Comparison of ENCODE assay signal across 19 mouse cellular contexts in the genomic region with DNA sequence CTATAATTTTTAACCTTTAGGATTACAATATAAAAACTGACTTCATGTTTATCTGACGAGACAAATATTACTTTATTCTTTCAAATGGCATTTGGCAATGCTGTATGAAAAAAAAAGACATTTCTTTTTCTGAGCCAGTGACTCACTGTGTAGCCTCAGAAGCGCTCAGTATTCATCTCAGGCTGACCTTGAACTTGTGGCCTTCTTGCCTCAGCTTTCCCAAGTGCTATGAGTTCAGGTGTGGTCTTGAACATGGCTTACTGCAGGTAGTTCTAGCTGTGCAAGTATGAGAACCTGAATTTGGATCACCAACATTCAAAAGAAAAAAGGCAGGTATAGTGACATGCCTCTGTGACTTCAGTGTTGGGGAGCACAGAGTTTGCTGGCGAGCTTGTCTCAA. TPM values are rescaled to one million over a fixed set of nuclear protein-coding genes. Genes with fewer than 3 reads are reported as not detected.
DNase-seq lines count a peak whose midpoint lies in the region; ATAC-seq and TF ChIP-seq lines count a peak whose summit lies in the region.
"Had no signal": no experiment of that assay in that cellular context is flagged by ENCODE, and none has a peak within 500 bp of the region (broad histone marks: within the 10 kb centered on the region; RNA-seq: fewer than 3 reads in every experiment).

No protein-coding gene starts in this region.

- no peaks in the 10 kb centered on the region for H3K9me3 ChIP-seq in intestine, postnatal 0 days (ENCODE audit: control insufficient read depth)
- no peaks in the 10 kb centered on the region for H3K9me3 ChIP-seq in intestine, embryonic 15.5 days
- no peaks in the 10 kb centered on the region for H3K9me3 ChIP-seq in megakaryocyte, embryonic 14.5 days
- H3K9me3 ChIP-seq: embryonic facial prominence, embryonic 10.5 days; forebrain, embryonic 15.5 days; hindbrain, embryonic 15.5 days had no signal

- H3K4me2 ChIP-seq in intestine, postnatal 0 days (replicated peaks; ENCODE audit: low read depth): peak overlapping the region; percentile 81
- H3K4me2 ChIP-seq in intestine, embryonic 15.5 days (replicated peaks): no peak overlapping the region

- H3K27ac ChIP-seq in intestine, postnatal 0 days (ENCODE audit: low read depth, low read length): no peak overlapping the region
- no peak overlapping the region for H3K27ac ChIP-seq in intestine, embryonic 15.5 days
- H3K27ac ChIP-seq: embryonic facial prominence, embryonic 10.5 days; forebrain, embryonic 15.5 days; hindbrain, embryonic 15.5 days had no signal

- no peak for TF ChIP-seq CTCF in intestine, postnatal 0 days (IDR thresholded peaks at IDR 0.05; ENCODE audit: low read depth)

- H3K36me3 ChIP-seq in intestine, postnatal 0 days (ENCODE audit: control insufficient read depth, insufficient read depth): peaks cover 36% of the 10 kb centered on the region
- H3K36me3 ChIP-seq in intestine, embryonic 15.5 days: 0 out of 2 replicates have a peak, but pooled peaks cover 2% of the 10 kb centered on the region
- peaks cover 54% of the 10 kb centered on the region for H3K36me3 ChIP-seq in megakaryocyte, embryonic 14.5 days (replicated peaks; ENCODE audit: low read length)
- H3K36me3 ChIP-seq: forebrain, embryonic 15.5 days; hindbrain, embryonic 15.5 days had no signal

- H3K27me3 ChIP-seq in intestine, postnatal 0 days (replicated peaks; ENCODE audit: control insufficient read depth, insufficient read depth, low read length): no peaks in the 10 kb centered on the region
- no peaks in the 10 kb centered on the region for H3K27me3 ChIP-seq in intestine, embryonic 15.5 days (replicated peaks)
- no peaks in the 10 kb centered on the region for H3K27me3 ChIP-seq in megakaryocyte, embryonic 14.5 days (replicated peaks)
- H3K27me3 ChIP-seq: forebrain, embryonic 15.5 days had no signal

- 85% methylated on average over 3 of the region's 3 CpGs for WGBS in intestine, postnatal 0 days
- 82% methylated on average over 3 of the region's 3 CpGs for WGBS in intestine, embryonic 15.5 days

- H3K4me1 ChIP-seq in intestine, postnatal 0 days (replicated peaks; ENCODE audit: control insufficient read depth, insufficient read depth, low read length): 0 out of 2 replicates have a peak, but pooled peaks cover 4% of the 10 kb centered on the region
- no peaks in the 10 kb centered on the region for H3K4me1 ChIP-seq in intestine, embryonic 15.5 days (replicated peaks)
- peaks cover 53% of the 10 kb centered on the region for H3K4me1 ChIP-seq in megakaryocyte, embryonic 14.5 days

- ATAC-seq in intestine, postnatal 0 days: no peak
- ATAC-seq in intestine, embryonic 15.5 days: no peak
- no peak for ATAC-seq in megakaryocyte, adult 5-6 weeks (ENCODE audit: poor library complexity, severe bottlenecking)
- ATAC-seq: forebrain, embryonic 15.5 days had no signal

- no peak overlapping the region for H3K4me3 ChIP-seq in intestine, postnatal 0 days (ENCODE audit: low read depth, low read length)
- no peak overlapping the region for H3K4me3 ChIP-seq in intestine, embryonic 15.5 days (replicated peaks)
- H3K4me3 ChIP-seq in megakaryocyte, embryonic 14.5 days (replicated peaks): peak overlapping the region; percentile 31

- H3K9ac ChIP-seq in intestine, postnatal 0 days (ENCODE audit: low read depth, low read length): no peak overlapping the region
- no peak overlapping the region for H3K9ac ChIP-seq in intestine, embryonic 15.5 days
- H3K9ac ChIP-seq: forebrain, embryonic 15.5 days; hindbrain, embryonic 15.5 days had no signal

- peak; percentile 30 for DNase-seq in adrenal gland, adult 2 months
- DNase-seq in adrenal gland, postnatal 25 days: no peak
- DNase-seq in layer of hippocampus, adult 9-10 months (ENCODE audit: low spot score): no peak
- DNase-seq: adrenal gland, postnatal 36 days; cerebellum, adult 11 months; cerebellum, postnatal 10 days; kidney, adult 18-20 months; kidney, postnatal 14 days; lung, postnatal 10 days; midbrain, embryonic 14.5 days; right cerebral cortex, postnatal 14 days; thymus, postnatal 25 days had no signal

RNA-seq across cellular contexts. Expression of a gene that starts 1.8 kb away (rescaled TPM):
- total RNA-seq in adrenal gland, adult 2 months (2021): 100 to 1,000 TPM in 1 of 2 experiments, 10 to 100 TPM in 1; 79.2 to 131 TPM
- polyA plus RNA-seq in adrenal gland, adult 2 months (2012; rRNA removed): 97.2 and 127 TPM in 2 replicates
- 68.7 and 94.5 TPM in 2 replicates for total RNA-seq in adrenal gland, postnatal 25 days (2021)
- 62.6 and 67.2 TPM in 2 replicates for polyA plus RNA-seq in intestine, postnatal 0 days (2015; fragmentation: Nextera tagmentation; extraction: Ambion mirVana)
- 28.3 and 29.2 TPM in 2 replicates for polyA plus RNA-seq in intestine, embryonic 15.5 days (2015; fragmentation: Nextera tagmentation; extraction: Ambion mirVana)
- 2.7 and 10.3 TPM in 2 replicates for polyA plus RNA-seq in megakaryocyte, embryonic 14.5 days (2012; ENCODE audit: insufficient read depth, low replicate concordance)
- 137 and 153 TPM in 2 replicates for total RNA-seq in megakaryocyte, adult 5-6 weeks (2015)
- 137 and 148 TPM in 2 replicates for total RNA-seq in megakaryocyte, adult 5-6 weeks (2017)
